Mouse (Mus musculus): ENCODE measurements around the gene Tymp.

GRCm38 (mm10) chr15:89339696-89340095, 37.1 kb downstream of the Tymp start:
- no peak for TF ChIP-seq POLR2A (IDR thresholded peaks at IDR 0.05; ENCODE audit: extremely low read depth, insufficient read depth, low read length)
- TF ChIP-seq CTCF (IDR thresholded peaks at IDR 0.05; ENCODE audit: extremely low read depth, insufficient read depth, low read length), result no peak
